21 mouse cellular contexts compared by ENCODE assay signal in genomic region chr1:38817671-38818070, GRCm38 (mm10). TPM values are rescaled to one million over a fixed set of nuclear protein-coding genes. Genes with fewer than 3 reads are reported as not detected.
DNase-seq lines count a peak whose midpoint lies in the region; ATAC-seq and TF ChIP-seq lines count a peak whose summit lies in the region.
"Had no signal": no experiment of that assay in that cellular context is flagged by ENCODE, and none has a peak within 500 bp of the region (broad histone marks: within the 10 kb centered on the region; RNA-seq: fewer than 3 reads in every experiment).

No protein-coding gene starts in this region.

- no peaks in the 10 kb centered on the region for H3K9me3 ChIP-seq in forebrain, embryonic 13.5 days (replicated peaks)
- H3K9me3 ChIP-seq in forebrain, embryonic 10.5 days: no peaks in the 10 kb centered on the region
- no peaks in the 10 kb centered on the region for H3K9me3 ChIP-seq in hindbrain, embryonic 13.5 days
- no peaks in the 10 kb centered on the region for H3K9me3 ChIP-seq in hindbrain, embryonic 11.5 days (ENCODE audit: control insufficient read depth, low read length)
- H3K9me3 ChIP-seq in G1E (replicated peaks): no peaks in the 10 kb centered on the region
- H3K9me3 ChIP-seq in embryonic facial prominence, embryonic 15.5 days (replicated peaks): no peaks in the 10 kb centered on the region
- H3K9me3 ChIP-seq: intestine, embryonic 15.5 days had no signal

- H3K4me2 ChIP-seq in forebrain, embryonic 13.5 days: no peak overlapping the region
- no peak overlapping the region for H3K4me2 ChIP-seq in hindbrain, embryonic 13.5 days
- H3K4me2 ChIP-seq in hindbrain, embryonic 11.5 days (replicated peaks; ENCODE audit: low read depth, low read length): no peak overlapping the region
- H3K4me2 ChIP-seq in embryonic facial prominence, embryonic 15.5 days (replicated peaks): no peak overlapping the region
- H3K4me2 ChIP-seq: heart, embryonic 11.5 days; intestine, embryonic 15.5 days; midbrain, embryonic 11.5 days had no signal

- peaks cover 9% of the 10 kb centered on the region for H3K36me3 ChIP-seq in forebrain, embryonic 13.5 days (ENCODE audit: poor library complexity, severe bottlenecking)
- H3K36me3 ChIP-seq in forebrain, embryonic 10.5 days (replicated peaks): peaks cover 19% of the 10 kb centered on the region
- peaks cover 37% of the 10 kb centered on the region for H3K36me3 ChIP-seq in hindbrain, embryonic 13.5 days
- H3K36me3 ChIP-seq in hindbrain, embryonic 11.5 days (ENCODE audit: control insufficient read depth, insufficient read depth, low read length): no peaks in the 10 kb centered on the region
- peaks cover 27% of the 10 kb centered on the region for H3K36me3 ChIP-seq in G1E (replicated peaks)
- H3K36me3 ChIP-seq in embryonic facial prominence, embryonic 15.5 days: peaks cover 7% of the 10 kb centered on the region; the same call in 1 of the 2 replicates
- H3K36me3 ChIP-seq: intestine, embryonic 15.5 days had no signal

- 0 out of 2 replicates have a peak, but pooled peaks have one; percentile 43 for ATAC-seq in forebrain, embryonic 13.5 days
- ATAC-seq in hindbrain, embryonic 13.5 days (ENCODE audit: low FRiP score): no peak
- no peak for ATAC-seq in hindbrain, embryonic 11.5 days (ENCODE audit: low FRiP score)
- peak; percentile 22 for ATAC-seq in G1E (ENCODE audit: extremely low read depth, insufficient number of reproducible peaks, low FRiP score, poor library complexity, severe bottlenecking)
- peak; percentile 7; the same call in 1 of the 2 replicates for ATAC-seq in embryonic facial prominence, embryonic 15.5 days (ENCODE audit: insufficient number of reproducible peaks, low FRiP score, low TSS enrichment, low read depth)
- ATAC-seq: intestine, embryonic 15.5 days had no signal

- TF ChIP-seq CTCF in G1E (IDR thresholded peaks at IDR 0.05; ENCODE audit: low read depth, low read length): 0 out of 2 replicates have a peak, but pooled peaks have one; percentile 1
- no peak for TF ChIP-seq CTCF in layer of hippocampus, adult 2 months (conservative IDR thresholded peaks at IDR 0.05)

- 67% methylated on average over 3 of the region's 3 CpGs for WGBS in forebrain, embryonic 13.5 days
- 86% methylated on average over 3 of the region's 3 CpGs for WGBS in forebrain, embryonic 10.5 days
- 58% methylated on average over 3 of the region's 3 CpGs for WGBS in hindbrain, embryonic 13.5 days
- 76% methylated on average over 3 of the region's 3 CpGs for WGBS in hindbrain, embryonic 11.5 days
- 53% methylated on average over 3 of the region's 3 CpGs for WGBS in embryonic facial prominence, embryonic 15.5 days

- no peaks in the 10 kb centered on the region for H3K27me3 ChIP-seq in forebrain, embryonic 13.5 days
- H3K27me3 ChIP-seq in forebrain, embryonic 10.5 days (ENCODE audit: poor library complexity, severe bottlenecking): no peaks in the 10 kb centered on the region
- H3K27me3 ChIP-seq in hindbrain, embryonic 13.5 days: no peaks in the 10 kb centered on the region
- no peaks in the 10 kb centered on the region for H3K27me3 ChIP-seq in hindbrain, embryonic 11.5 days (ENCODE audit: control insufficient read depth, insufficient read depth, low read length)
- H3K27me3 ChIP-seq in G1E (ENCODE audit: insufficient read depth, low read length): no peaks in the 10 kb centered on the region; the same call in 1 of the 2 replicates
- no peaks in the 10 kb centered on the region for H3K27me3 ChIP-seq in embryonic facial prominence, embryonic 15.5 days
- H3K27me3 ChIP-seq: intestine, embryonic 15.5 days had no signal

- no peak for DNase-seq in forebrain, embryonic 10.5 days (ENCODE audit: extremely low spot score, low spot score)
- no peak for DNase-seq in hindbrain, embryonic 11.5 days (ENCODE audit: low spot score)
- no peak for DNase-seq in G1E (ENCODE audit: low spot score)
- no peak for DNase-seq in layer of hippocampus, adult 2 months (ENCODE audit: low spot score in 2 of 2)
- no peak for DNase-seq in thymus, postnatal 0 days (ENCODE audit: low spot score)
- DNase-seq: adrenal gland, postnatal 25 days; cerebellum, adult 9-10 months; gastrocnemius, postnatal 14 days; heart, adult 11 months; kidney, adult 8-10 months; kidney, postnatal 25 days; right cerebral cortex, adult 18-20 months; right cerebral cortex, postnatal 4 days; thymus, postnatal 25 days had no signal

- H3K9ac ChIP-seq in forebrain, embryonic 13.5 days: no peak overlapping the region
- H3K9ac ChIP-seq in hindbrain, embryonic 13.5 days: no peak overlapping the region
- H3K9ac ChIP-seq in hindbrain, embryonic 11.5 days (ENCODE audit: low read depth, low read length): no peak overlapping the region
- H3K9ac ChIP-seq in embryonic facial prominence, embryonic 15.5 days: no peak overlapping the region
- H3K9ac ChIP-seq: intestine, embryonic 15.5 days had no signal

- H3K4me1 ChIP-seq in forebrain, embryonic 13.5 days: peaks cover 10% of the 10 kb centered on the region; the same call in 1 of the 2 replicates
- H3K4me1 ChIP-seq in forebrain, embryonic 10.5 days: no peaks in the 10 kb centered on the region
- H3K4me1 ChIP-seq in hindbrain, embryonic 13.5 days (replicated peaks): peaks cover 28% of the 10 kb centered on the region
- H3K4me1 ChIP-seq in hindbrain, embryonic 11.5 days (replicated peaks; ENCODE audit: control insufficient read depth, insufficient read depth, low read length): no peaks in the 10 kb centered on the region
- H3K4me1 ChIP-seq in G1E (ENCODE audit: insufficient read depth, low read depth, low read length): peaks cover 12% of the 10 kb centered on the region
- H3K4me1 ChIP-seq in embryonic facial prominence, embryonic 15.5 days: peaks cover 16% of the 10 kb centered on the region

- no peak overlapping the region; the same call in 1 of the 2 replicates for H3K27ac ChIP-seq in forebrain, embryonic 13.5 days
- H3K27ac ChIP-seq in forebrain, embryonic 10.5 days: no peak overlapping the region
- H3K27ac ChIP-seq in hindbrain, embryonic 13.5 days: peak overlapping the region; percentile 55; the same call in 1 of the 2 replicates
- no peak overlapping the region for H3K27ac ChIP-seq in hindbrain, embryonic 11.5 days (ENCODE audit: low read depth, low read length)
- H3K27ac ChIP-seq in embryonic facial prominence, embryonic 15.5 days (replicated peaks): peak overlapping the region; percentile 61
- H3K27ac ChIP-seq in layer of hippocampus, adult 2 months: no peak overlapping the region
- H3K27ac ChIP-seq: intestine, embryonic 15.5 days had no signal

- H3K4me3 ChIP-seq in forebrain, embryonic 13.5 days: no peak overlapping the region
- H3K4me3 ChIP-seq in forebrain, embryonic 10.5 days: no peak overlapping the region
- no peak overlapping the region for H3K4me3 ChIP-seq in hindbrain, embryonic 13.5 days
- no peak overlapping the region for H3K4me3 ChIP-seq in hindbrain, embryonic 11.5 days (ENCODE audit: low read depth, low read length)
- no peak overlapping the region for H3K4me3 ChIP-seq in G1E (ENCODE audit: low read depth, low read length)
- no peak overlapping the region for H3K4me3 ChIP-seq in embryonic facial prominence, embryonic 15.5 days (replicated peaks)
- H3K4me3 ChIP-seq in layer of hippocampus, adult 2 months: no peak overlapping the region
- H3K4me3 ChIP-seq: intestine, embryonic 15.5 days had no signal

RNA-seq across cellular contexts. Expression of gene Lonrf2, which starts 18.8 kb away (rescaled TPM):
- 6.9 and 7.0 TPM in 2 replicates for polyA plus RNA-seq in forebrain, embryonic 13.5 days (2015; fragmentation: Nextera tagmentation; extraction: Ambion mirVana)
- polyA plus RNA-seq in forebrain, embryonic 10.5 days (2016; fragmentation: Nextera tagmentation; extraction: Ambion mirVana): 1.9 and 2.1 TPM in 2 replicates
- 14.7 and 16.1 TPM in 2 replicates for polyA plus RNA-seq in hindbrain, embryonic 13.5 days (2015; fragmentation: Nextera tagmentation; extraction: Ambion mirVana)
- 4.2 and 5.0 TPM in 2 replicates for polyA plus RNA-seq in hindbrain, embryonic 11.5 days (2014; fragmentation: Nextera tagmentation; extraction: Ambion mirVana)
- 41.8 and 42.0 TPM in 2 replicates for total RNA-seq in G1E (2014; fragmentation: Nextera tagmentation)
- 43.1 and 48.5 TPM in 2 replicates for total RNA-seq in G1E (2017)
- 2.8 and 2.9 TPM in 2 replicates for polyA plus RNA-seq in G1E (2012)
- polyA plus RNA-seq in embryonic facial prominence, embryonic 15.5 days (2015; fragmentation: Nextera tagmentation; extraction: Ambion mirVana): 2.0 and 2.2 TPM in 2 replicates
- total RNA-seq in layer of hippocampus, adult 2 months (2021): 100 to 1,000 TPM; 106 to 109 TPM
- 0.09 and 0.10 TPM in 2 replicates for polyA plus RNA-seq in thymus, postnatal 0 days (2015; fragmentation: Nextera tagmentation; extraction: Ambion mirVana)
- total RNA-seq: liver, adult 2 months had no signal
- polyA plus RNA-seq: liver, adult 2 months had no signal

Comparison
In these comparisons a context has a peak if more than half of its experiments do, and no peak if none do; other contexts are left out.
1. H3K27ac ChIP-seq: peak in hindbrain, embryonic 13.5 days (single experiment) and embryonic facial prominence, embryonic 15.5 days (single experiment); none in forebrain, embryonic 13.5 days (single experiment), forebrain, embryonic 10.5 days (single experiment), hindbrain, embryonic 11.5 days (single experiment) and layer of hippocampus, adult 2 months (single experiment).
2. ATAC-seq: peak in forebrain, embryonic 13.5 days (single experiment), G1E (single experiment) and embryonic facial prominence, embryonic 15.5 days (single experiment); none in hindbrain, embryonic 13.5 days (single experiment) and hindbrain, embryonic 11.5 days (single experiment).